Mouse (Mus musculus): ENCODE measurements around the gene Ascl2. TPM values are rescaled to one million over a fixed set of nuclear protein-coding genes. Genes with fewer than 3 reads are reported as not detected.

The Ascl2 gene
- polyA plus RNA-seq, 1 experiment from 2014 or later = 0.25 TPM

- Histone ChIP-seq H3K36me3 (replicated peaks) (no peaks in the 10 kb centered on the region), H3K4me1 (no peaks in the 10 kb centered on the region), H3K27ac (replicated peaks) (no peak overlapping the region), H3K9me3 (no peaks in the 10 kb centered on the region), H3K4me3 (no peak overlapping the region), H3K27me3 (replicated peaks; ENCODE audit: low read depth, poor library complexity, severe bottlenecking) (no peaks in the 10 kb centered on the region)
- DNase-seq (ENCODE audit: low spot score) = no peak
These were observed 25.9 kb upstream of the Ascl2 start for GRCm38 (mm10) chr7:142995004-142995403.

DNA sequence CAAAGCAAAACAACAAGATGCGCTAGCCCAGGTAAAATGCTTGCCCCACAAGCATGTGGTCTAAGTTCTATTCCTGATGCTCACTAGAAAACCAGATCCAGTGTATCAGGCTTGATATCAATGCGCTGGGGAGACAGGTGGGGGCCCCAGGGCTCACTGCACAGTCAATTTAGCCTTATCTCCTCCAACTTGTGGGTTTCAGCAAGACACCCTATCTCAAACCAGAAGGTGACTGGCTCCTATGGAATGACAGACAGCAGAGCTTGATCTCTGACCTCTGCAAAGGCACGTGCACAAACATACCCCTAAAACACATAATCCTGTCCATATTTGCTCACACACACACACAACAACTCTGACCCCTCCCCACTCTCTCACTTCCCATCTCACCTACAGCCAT is 18.7 kb upstream of the Ascl2 start:
- no peak overlapping the region for H3K27ac ChIP-seq (replicated peaks)
- no peaks in the 10 kb centered on the region for H3K9me3 ChIP-seq
- no peak for DNase-seq (ENCODE audit: low spot score)
- WGBS = 82% methylated on average over 3 of the region's 3 CpGs
- no peak overlapping the region for H3K4me3 ChIP-seq
- H3K4me1 ChIP-seq = peaks cover 19% of the 10 kb centered on the region
- H3K36me3 ChIP-seq (replicated peaks) = no peaks in the 10 kb centered on the region
- peaks cover 15% of the 10 kb centered on the region; the same call in 1 of the 2 replicates for H3K27me3 ChIP-seq (replicated peaks; ENCODE audit: low read depth, poor library complexity, severe bottlenecking)

DNA sequence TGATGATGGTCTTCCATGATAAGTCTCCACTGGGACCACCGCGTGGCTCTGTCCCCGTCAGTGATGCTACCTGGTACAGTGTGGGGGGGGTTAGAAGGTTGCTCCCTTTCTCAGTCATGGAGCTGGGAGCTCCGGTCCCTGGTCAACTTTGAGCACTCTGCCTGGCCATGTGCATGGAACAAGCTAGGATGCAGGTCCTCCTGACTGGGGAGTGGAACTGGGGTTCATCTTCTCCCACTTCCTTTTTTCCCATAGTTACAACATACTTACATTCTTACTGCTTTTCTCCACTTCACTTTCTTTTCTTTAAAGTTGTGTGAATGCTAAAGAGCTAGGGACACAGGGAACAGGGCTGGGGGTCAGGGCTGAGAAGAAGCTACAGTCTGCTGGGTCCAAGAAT is 16.1 kb upstream of the Ascl2 start:
- Histone ChIP-seq H3K27me3 (replicated peaks; ENCODE audit: low read depth, poor library complexity, severe bottlenecking) (peaks cover 15% of the 10 kb centered on the region; the same call in 1 of the 2 replicates), H3K4me3 (no peak overlapping the region), H3K4me1 (peaks cover 19% of the 10 kb centered on the region), H3K36me3 (replicated peaks) (no peaks in the 10 kb centered on the region), H3K9me3 (no peaks in the 10 kb centered on the region), H3K27ac (replicated peaks) (no peak overlapping the region)
- no peak for DNase-seq (ENCODE audit: low spot score)
- WGBS = 93% methylated on average over 4 of the region's 4 CpGs

GRCm38 (mm10) chr7:142981908-142982307 is 12.8 kb upstream of the Ascl2 start:
- DNase-seq (ENCODE audit: low spot score) = no peak

GRCm38 (mm10) chr7:142967884-142968808 is 918 bp downstream of the Ascl2 start:
- H3K27ac ChIP-seq (replicated peaks) = no peak overlapping the region
- DNase-seq (ENCODE audit: low spot score) = peak; percentile 82
- under 1% methylated on average over 90 of the region's 90 CpGs for WGBS
- no peaks in the 10 kb centered on the region for H3K36me3 ChIP-seq (replicated peaks)
- no peaks in the 10 kb centered on the region for H3K9me3 ChIP-seq
- peaks cover 26% of the 10 kb centered on the region for H3K4me1 ChIP-seq
- H3K4me3 ChIP-seq = peak overlapping the region; percentile 58
- H3K27me3 ChIP-seq (replicated peaks; ENCODE audit: low read depth, poor library complexity, severe bottlenecking) = peaks cover 89% of the 10 kb centered on the region

More at GRCm38 (mm10) chr7:142981908-142982307, 12.8 kb upstream of the Ascl2 start:
- H3K27me3 ChIP-seq (replicated peaks; ENCODE audit: low read depth, poor library complexity, severe bottlenecking) = peaks cover 15% of the 10 kb centered on the region; the same call in 1 of the 2 replicates
- H3K4me1 ChIP-seq = peaks cover 11% of the 10 kb centered on the region
- no peak overlapping the region for H3K27ac ChIP-seq (replicated peaks)
- H3K4me3 ChIP-seq = no peak overlapping the region
- H3K9me3 ChIP-seq = no peaks in the 10 kb centered on the region
- no peaks in the 10 kb centered on the region for H3K36me3 ChIP-seq (replicated peaks)
- 74% methylated on average over 4 of the region's 4 CpGs for WGBS

- WGBS = 0% methylated on average over 36 of the region's 36 CpGs
- Histone ChIP-seq H3K27ac (replicated peaks) (no peak overlapping the region), H3K36me3 (replicated peaks) (no peaks in the 10 kb centered on the region), H3K4me1 (peaks cover 26% of the 10 kb centered on the region), H3K9me3 (no peaks in the 10 kb centered on the region), H3K27me3 (replicated peaks; ENCODE audit: low read depth, poor library complexity, severe bottlenecking) (peaks cover 88% of the 10 kb centered on the region), H3K4me3 (peak overlapping the region; percentile 58)
- peak; percentile 48 for DNase-seq (ENCODE audit: low spot score)
These were observed 1.6 kb downstream of the Ascl2 start for GRCm38 (mm10) chr7:142967414-142967883.

- Histone ChIP-seq H3K9me3 (no peaks in the 10 kb centered on the region), H3K36me3 (replicated peaks) (no peaks in the 10 kb centered on the region), H3K27me3 (replicated peaks; ENCODE audit: low read depth, poor library complexity, severe bottlenecking) (peaks cover 27% of the 10 kb centered on the region), H3K4me1 (no peaks in the 10 kb centered on the region), H3K4me3 (no peak overlapping the region), H3K27ac (replicated peaks) (no peak overlapping the region)
- WGBS = 81% methylated on average over 4 of the region's 4 CpGs
- DNase-seq (ENCODE audit: low spot score) = no peak
These were observed 9.3 kb downstream of the Ascl2 start for GRCm38 (mm10) chr7:142959752-142960151.

DNA sequence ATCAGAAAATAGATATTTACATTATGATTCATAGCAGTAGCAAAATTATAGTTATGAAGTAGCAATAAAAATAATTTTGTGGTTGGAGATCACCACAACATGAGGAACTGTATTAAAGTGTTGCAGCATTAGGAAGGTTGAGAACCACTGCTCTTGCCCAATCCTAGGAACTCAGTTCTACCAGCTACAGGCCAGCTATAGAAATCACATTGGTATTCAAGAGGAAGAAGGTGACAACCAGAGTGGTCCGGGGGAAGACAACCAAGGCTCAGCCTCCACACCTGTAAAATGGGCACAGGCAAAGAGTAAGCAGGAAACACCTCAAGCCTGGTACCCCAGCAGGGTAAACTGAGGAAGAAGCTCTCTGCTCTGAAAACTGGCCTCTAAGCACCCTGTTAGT is 10.2 kb downstream of the Ascl2 start:
- H3K36me3 ChIP-seq (replicated peaks) = no peaks in the 10 kb centered on the region
- H3K27ac ChIP-seq (replicated peaks) = no peak overlapping the region
- peaks cover 18% of the 10 kb centered on the region; the same call in 1 of the 2 replicates for H3K27me3 ChIP-seq (replicated peaks; ENCODE audit: low read depth, poor library complexity, severe bottlenecking)
- WGBS = 98% methylated on average over 1 of the region's 1 CpGs
- no peaks in the 10 kb centered on the region for H3K4me1 ChIP-seq
- H3K9me3 ChIP-seq = no peaks in the 10 kb centered on the region
- no peak overlapping the region for H3K4me3 ChIP-seq
- DNase-seq (ENCODE audit: low spot score) = no peak

- H3K4me1 ChIP-seq = no peaks in the 10 kb centered on the region
- H3K27ac ChIP-seq (replicated peaks) = no peak overlapping the region
- H3K4me3 ChIP-seq = no peak overlapping the region
- no peaks in the 10 kb centered on the region for H3K9me3 ChIP-seq
- no peaks in the 10 kb centered on the region for H3K36me3 ChIP-seq (replicated peaks)
- 0 out of 2 replicates have a peak, but pooled peaks cover 4% of the 10 kb centered on the region for H3K27me3 ChIP-seq (replicated peaks; ENCODE audit: low read depth, poor library complexity, severe bottlenecking)
- no peak for DNase-seq (ENCODE audit: low spot score)
- 75% methylated on average over 2 of the region's 2 CpGs for WGBS
These were observed 13.0 kb downstream of the Ascl2 start for GRCm38 (mm10) chr7:142956018-142956417.

- no peak overlapping the region for H3K27ac ChIP-seq (replicated peaks)
- DNase-seq (ENCODE audit: low spot score) = no peak
- H3K27me3 ChIP-seq (replicated peaks; ENCODE audit: low read depth, poor library complexity, severe bottlenecking) = peaks cover 8% of the 10 kb centered on the region; the same call in 1 of the 2 replicates
- H3K9me3 ChIP-seq = no peaks in the 10 kb centered on the region
- no peaks in the 10 kb centered on the region for H3K36me3 ChIP-seq (replicated peaks)
- H3K4me3 ChIP-seq = no peak overlapping the region
- no peaks in the 10 kb centered on the region for H3K4me1 ChIP-seq
- 6% methylated on average over 1 of the region's 1 CpGs for WGBS
These were observed 19.5 kb downstream of the Ascl2 start for GRCm38 (mm10) chr7:142949568-142949967.

DNA sequence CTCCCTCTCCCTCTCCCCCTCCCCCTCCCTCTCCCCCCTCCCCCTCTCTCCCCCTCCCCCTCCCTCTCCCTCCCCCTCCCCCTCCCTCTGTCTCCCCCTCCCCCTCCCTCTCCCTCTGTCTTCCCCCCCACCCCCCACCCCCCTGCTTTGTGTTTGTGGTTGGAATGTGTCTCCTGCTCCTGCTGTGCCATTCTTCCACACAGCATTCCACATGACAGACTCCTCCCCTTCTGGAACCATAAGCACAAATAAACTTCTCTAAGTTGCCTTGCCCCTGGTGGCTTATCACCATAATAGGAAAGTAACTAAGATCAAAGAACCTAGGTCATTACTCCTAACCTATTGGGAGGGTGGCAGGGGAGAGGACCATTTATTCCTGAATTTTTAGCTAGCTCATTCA is 31.4 kb downstream of the Ascl2 start:
- Histone ChIP-seq H3K9me3 (no peaks in the 10 kb centered on the region), H3K36me3 (replicated peaks) (no peaks in the 10 kb centered on the region), H3K4me1 (no peaks in the 10 kb centered on the region), H3K4me3 (no peak overlapping the region), H3K27ac (replicated peaks) (no peak overlapping the region), H3K27me3 (replicated peaks; ENCODE audit: low read depth, poor library complexity, severe bottlenecking) (0 out of 2 replicates have a peak, but pooled peaks cover 5% of the 10 kb centered on the region)
- no peak for DNase-seq (ENCODE audit: low spot score)

- no peak for DNase-seq (ENCODE audit: low spot score)
- Histone ChIP-seq H3K27me3 (replicated peaks; ENCODE audit: low read depth, poor library complexity, severe bottlenecking) (0 out of 2 replicates have a peak, but pooled peaks cover 5% of the 10 kb centered on the region), H3K27ac (replicated peaks) (no peak overlapping the region), H3K4me3 (no peak overlapping the region), H3K36me3 (replicated peaks) (no peaks in the 10 kb centered on the region), H3K9me3 (no peaks in the 10 kb centered on the region), H3K4me1 (no peaks in the 10 kb centered on the region)
- WGBS = 90% methylated on average over 14 of the region's 14 CpGs
These were observed 33.4 kb downstream of the Ascl2 start for GRCm38 (mm10) chr7:142935708-142936107.

GRCm38 (mm10) chr7:142932469-142932868 is 36.6 kb downstream of the Ascl2 start:
- Histone ChIP-seq H3K27ac (replicated peaks) (no peak overlapping the region), H3K9me3 (no peaks in the 10 kb centered on the region), H3K4me3 (no peak overlapping the region), H3K4me1 (no peaks in the 10 kb centered on the region), H3K27me3 (replicated peaks; ENCODE audit: low read depth, poor library complexity, severe bottlenecking) (0 out of 2 replicates have a peak, but pooled peaks cover 11% of the 10 kb centered on the region), H3K36me3 (replicated peaks) (no peaks in the 10 kb centered on the region)
- 69% methylated on average over 3 of the region's 3 CpGs for whole genome bisulfite sequencing
- DNase-seq (ENCODE audit: low spot score) = no peak

Measured in embryonic facial prominence, embryonic 10.5 days (tissue).